Mouse (Mus musculus) olfactory bulb, adult 2 months (tissue): Measurements from ENCODE around the gene Bcorl1.

Experiments
- CTCF ChIP-seq: fragments of 200-500 bp; IDR thresholded peaks from 2 replicates; pipeline ENCODE4 v1.5.1; 2012; ENCODE audit warnings: low read depth, mild to moderate bottlenecking, low read length, moderate library complexity; ENCODE audit not compliant: insufficient read depth
- POLR2A ChIP-seq: fragments of 200-500 bp; IDR thresholded peaks from 2 replicates; pipeline ENCODE4 v1.6.1; 2012; ENCODE audit warnings: mild to moderate bottlenecking, low read depth, low read length, moderate library complexity; ENCODE audit not compliant: insufficient read depth

GRCm38 (mm10) chrX:48291413-48291812 is 49.7 kb upstream of the Bcorl1 start:
- TF ChIP-seq CTCF (no peak), POLR2A (no peak)
